Mouse (Mus musculus) liver, postnatal 0 days (tissue): ENCODE measurements around the gene Cul5.

Experiments
- CTCF ChIP-seq: sonication (generic); IDR thresholded peaks from 2 replicates; pipeline ENCODE4 v1.5.1; 2016; ENCODE audit warnings: antibody characterized with exemption, low read depth
- EP300 ChIP-seq: IDR thresholded peaks from 2 replicates; pipeline ENCODE4 v1.6.1; 2016; ENCODE audit warnings: antibody characterized with exemption, low read depth, mild to moderate bottlenecking

- TF ChIP-seq CTCF (no peak), EP300 (no peak)
Measured at GRCm38 (mm10) chr9:53604954-53605353, 64.9 kb downstream of the Cul5 start.
